Mouse (Mus musculus): ENCODE data around the gene Gas8.
"Not testable (repeated sequence)": the region's sequence is repeated elsewhere in the genome, so short reads cannot be mapped to it uniquely, and the experiment has no call there.

Gas8 gene

DNA sequence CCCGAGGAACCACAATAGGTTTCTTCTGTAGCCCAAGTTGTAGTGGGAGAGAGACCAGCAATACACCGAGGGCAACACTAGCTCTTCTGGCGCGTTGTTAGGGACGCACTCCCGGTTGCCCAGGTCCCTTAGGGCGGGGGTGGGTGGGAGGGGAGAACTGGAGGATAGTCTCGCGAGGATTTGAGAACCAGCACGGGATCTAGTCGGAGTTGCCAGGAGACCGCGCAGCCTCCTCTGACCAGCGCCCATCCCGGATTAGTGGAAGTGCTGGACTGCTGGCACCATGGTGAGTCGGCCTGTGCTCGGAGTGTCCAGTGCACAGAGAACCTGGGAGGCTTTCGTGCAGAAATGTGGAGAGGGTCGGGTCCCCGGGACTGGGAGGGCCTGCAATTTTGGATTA is at the start of gene Gas8:
TSS of gene Gas8 (plus strand) at position 168 of the 400 bp plus-strand sequence.
- peak; percentile 80 to 82 for DNase-seq (ENCODE audit: low spot score in 2 of 2)

DNA sequence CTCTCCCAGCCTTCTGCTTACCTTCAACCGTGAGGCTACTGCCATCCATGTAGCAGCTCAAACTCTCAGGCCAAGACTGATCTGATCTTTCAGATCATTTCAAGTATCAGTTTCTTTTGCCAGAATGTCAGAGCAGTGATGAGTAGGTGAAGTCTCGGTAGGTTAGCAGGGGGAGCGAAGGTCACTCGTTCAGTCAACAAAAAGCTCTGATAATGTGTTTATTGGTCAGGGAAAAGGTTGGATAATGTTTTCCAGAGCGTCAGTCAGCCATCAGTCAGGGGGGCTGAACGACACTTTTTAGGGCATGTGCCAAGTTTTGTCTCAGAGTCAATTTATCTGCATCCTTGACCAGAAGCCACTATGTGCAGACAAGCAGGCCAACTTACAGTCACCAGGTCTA is 45.6 kb upstream of the Gas8 start:
- DNase-seq (ENCODE audit: low spot score in 2 of 2) = not testable (repeated sequence)

DNA sequence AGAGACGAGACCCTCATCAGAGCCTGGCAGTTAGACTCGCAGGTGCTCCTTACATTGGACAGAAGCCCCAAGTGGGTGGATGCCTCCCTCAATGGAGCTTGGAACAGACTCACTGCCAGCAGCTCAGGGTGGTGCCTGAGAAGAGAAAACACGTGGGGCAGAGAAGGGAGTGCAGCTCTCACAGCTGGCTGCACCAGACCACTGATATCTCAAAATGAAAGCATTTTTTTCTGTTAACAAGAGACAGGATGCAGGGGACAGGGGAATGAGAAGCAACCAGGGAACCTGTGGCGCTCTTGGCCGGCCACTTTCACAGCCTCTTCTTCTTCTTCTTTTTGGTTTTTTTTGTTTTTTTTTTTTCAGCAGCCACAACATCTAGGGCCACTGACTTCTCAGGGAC is 44.1 kb upstream of the Gas8 start:
- DNase-seq (ENCODE audit: low spot score in 2 of 2) = not testable (repeated sequence)

DNA sequence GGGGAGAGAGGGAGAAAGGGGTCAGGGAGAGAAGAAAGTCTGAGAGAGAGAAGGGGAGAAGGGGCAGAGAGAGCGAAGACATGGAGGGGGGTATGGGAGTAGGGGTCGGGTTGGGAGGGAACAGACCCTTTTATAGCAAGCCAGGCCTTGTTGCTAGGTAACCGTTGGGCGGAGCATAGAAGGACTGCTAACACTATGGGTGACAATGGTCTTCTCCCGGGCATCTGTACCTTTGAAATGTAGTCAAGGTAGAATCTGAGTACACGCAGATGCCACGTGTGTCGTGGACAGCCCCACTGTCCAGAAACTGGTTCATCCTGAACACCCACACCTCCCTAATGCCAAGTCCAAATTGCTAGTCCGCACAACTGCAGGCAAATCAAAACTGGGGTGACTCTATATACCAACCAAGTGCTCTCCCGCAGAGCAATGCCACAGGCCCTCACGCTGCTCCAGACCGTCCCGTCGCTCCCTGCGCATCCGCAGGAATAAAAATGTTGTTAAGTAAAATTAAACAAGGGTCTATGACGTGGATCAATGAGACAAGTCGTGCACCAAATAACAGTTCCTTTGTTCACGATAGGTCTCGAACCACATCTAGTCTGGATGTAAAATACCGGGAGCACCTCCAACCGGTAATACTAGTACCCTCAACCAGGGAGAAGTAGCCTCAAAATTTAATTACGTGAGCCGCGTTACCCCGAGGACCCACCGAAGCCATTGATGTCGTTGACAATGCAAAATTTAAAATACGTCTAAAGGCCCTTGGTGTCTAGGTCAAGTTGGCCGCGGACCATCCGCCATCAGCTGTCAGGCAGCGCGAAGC is 41.5 kb upstream of the Gas8 start:
- no peak for DNase-seq (ENCODE audit: low spot score in 2 of 2)

DNA sequence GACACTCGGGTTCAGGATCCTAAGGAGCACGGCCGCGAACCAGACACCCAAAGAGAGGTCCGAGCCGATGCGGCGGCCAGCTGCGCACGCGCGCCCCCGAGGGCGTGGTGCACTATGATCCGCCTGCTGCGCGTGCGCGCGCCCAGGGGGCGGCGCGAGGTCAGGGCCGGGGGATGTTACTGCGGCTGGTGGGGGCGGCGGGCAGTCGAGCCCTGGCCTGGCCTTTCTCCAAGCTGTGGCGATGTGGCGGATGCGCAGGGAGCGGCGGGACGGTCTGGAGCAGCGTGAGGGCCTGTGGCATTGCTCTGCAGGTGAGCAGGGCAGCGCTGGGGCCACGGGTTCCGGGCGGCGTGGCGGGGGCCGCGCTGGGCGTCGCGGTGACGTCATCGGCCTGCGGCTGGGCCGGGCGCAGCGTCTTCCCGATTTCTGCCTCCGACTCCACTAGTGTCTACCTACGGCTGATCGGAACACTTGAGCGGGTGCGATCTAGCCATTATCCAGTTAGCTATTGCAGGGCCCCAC is 40.8 kb upstream of the Gas8 start, which contains the start of gene Afg3l1:
TSS of gene Afg3l1 (plus strand) at position 167 of the 522 bp plus-strand sequence.
- peak; percentile 87 to 90 for DNase-seq (ENCODE audit: low spot score in 2 of 2)

DNA sequence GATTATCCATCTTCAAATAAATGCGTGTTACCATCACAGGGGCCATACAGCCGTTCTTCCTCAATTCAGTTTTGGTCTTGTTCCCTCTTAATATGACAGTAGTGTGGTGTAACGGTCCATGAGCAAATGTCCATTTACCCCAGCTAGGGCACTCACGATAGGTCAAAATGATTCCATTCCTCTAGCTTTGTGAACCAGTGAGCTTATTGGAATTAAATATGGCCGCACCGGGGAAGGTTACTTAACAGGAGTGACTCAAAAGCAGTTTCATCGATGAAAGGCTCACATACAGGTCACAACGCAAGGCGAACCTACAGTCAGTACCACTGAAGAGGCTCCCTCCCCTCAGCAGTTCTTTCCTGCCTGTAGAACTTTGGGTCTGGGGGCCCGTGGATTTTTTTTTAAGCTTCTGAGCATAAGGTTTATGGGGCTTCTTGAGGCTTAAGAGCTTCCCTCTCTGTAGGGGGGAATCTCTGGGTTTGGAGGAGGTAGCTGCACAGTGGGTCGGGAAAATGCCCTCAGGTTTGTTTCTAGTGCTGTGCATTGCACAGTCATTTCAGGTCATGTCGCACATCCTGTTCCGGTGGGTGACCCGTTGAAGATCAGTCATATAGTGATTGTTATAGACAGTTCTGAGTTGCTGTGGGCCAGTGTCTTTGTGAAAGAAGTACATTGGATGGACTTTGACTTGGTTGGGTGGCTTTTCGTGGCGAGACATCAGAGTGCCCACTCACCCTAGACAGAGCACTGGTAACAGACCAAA is 40.0 kb upstream of the Gas8 start:
- no peak for DNase-seq (ENCODE audit: low spot score in 2 of 2)

DNA sequence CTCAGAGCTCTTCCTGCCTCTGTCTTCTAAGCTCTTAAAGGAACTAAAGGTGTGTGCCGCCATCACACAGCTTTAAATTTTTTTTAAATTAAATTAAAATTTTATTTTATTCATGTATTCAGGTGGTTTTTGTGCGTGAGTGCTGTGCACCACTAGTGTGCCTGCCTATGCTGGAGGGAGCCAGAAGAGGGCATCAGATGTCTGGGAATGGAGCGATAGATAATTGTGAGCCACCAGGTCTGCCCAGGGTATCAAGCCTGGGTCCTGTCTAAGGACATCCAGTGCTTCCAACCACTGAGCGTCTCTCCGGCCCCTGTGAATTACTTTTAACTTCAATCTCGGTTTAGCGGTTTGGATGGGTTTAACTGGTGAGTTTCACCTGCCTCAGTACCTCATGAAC is 36.0 kb upstream of the Gas8 start:
- DNase-seq (ENCODE audit: low spot score in 2 of 2) = no peak

DNA sequence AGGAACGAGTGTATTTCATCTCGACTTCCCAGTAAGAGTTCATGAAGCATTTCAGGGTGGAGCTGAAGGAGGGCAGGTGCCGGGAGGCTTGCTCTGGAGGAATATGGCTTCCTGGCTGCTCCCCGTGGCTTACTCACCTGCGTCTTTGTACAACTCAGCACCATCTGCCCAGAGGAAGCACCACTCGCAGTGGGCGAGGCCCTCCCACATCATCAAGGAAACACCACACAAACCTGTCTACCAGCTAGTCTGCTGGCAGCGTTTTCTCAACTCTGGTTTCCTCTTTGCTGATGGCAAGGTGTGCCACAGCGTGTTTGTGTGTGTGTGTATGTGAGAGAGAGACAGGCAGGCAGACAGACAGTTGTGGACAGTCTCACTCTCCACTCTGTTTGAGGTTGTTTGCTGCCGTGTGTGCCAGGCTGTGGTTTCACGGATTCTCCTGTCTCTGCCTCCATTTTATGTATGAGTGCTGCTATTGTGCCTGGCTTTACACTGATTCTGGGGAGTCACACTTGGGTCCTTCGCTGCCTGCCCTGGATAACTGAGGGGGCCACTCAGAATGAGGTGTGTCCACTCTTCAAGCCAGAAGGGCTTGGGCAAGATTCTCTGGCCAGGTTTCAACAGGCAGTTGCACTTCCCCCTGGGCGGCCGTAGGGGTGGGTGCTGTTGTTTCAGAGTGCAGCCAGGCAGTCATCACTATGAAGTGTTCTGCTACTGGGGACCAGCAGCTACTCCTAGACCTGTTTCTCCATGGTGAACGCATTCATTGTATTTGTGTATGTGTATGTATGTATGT is 27.2 kb upstream of the Gas8 start:
- DNase-seq (ENCODE audit: low spot score in 2 of 2) = no peak

DNA sequence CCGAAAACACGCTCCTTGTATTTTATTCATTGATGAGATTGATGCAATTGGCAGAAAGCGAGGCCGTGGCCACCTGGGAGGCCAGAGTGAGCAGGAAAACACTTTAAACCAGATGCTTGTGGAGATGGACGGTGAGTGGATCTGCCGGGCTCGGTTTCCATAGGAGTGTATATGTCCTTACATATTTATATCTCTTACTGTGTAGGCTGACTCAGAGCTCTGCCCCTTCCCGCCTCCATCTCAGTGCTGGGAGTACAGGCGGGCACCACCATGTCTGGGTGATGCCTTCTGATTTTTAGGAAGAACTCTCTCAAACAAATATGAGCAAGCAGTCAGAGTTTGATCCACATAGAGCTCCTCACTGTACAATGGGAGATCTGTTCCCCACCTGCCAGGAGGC is 25.7 kb upstream of the Gas8 start:
- no peak for DNase-seq (ENCODE audit: low spot score in 2 of 2)

DNA sequence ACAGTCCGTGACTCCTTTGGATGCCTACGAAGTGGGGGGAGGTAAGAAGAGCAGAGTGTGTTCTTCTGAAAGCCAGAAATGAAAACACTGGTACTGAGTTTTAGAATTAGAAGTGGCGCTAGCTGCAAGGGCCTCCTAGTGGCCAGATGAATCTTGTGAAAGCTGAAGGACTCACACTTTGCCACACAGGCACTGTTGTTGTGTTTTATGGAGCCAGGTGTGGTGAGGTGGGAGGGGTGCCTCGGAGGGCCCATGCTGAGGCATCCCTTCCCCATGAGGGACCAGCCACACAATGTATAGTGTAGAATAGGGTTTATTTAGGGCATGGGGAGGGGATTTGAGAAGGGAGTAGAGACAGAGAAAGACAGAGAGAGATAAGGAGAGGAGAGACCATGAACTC is 20.9 kb upstream of the Gas8 start:
- no peak for DNase-seq (ENCODE audit: low spot score in 2 of 2)

DNA sequence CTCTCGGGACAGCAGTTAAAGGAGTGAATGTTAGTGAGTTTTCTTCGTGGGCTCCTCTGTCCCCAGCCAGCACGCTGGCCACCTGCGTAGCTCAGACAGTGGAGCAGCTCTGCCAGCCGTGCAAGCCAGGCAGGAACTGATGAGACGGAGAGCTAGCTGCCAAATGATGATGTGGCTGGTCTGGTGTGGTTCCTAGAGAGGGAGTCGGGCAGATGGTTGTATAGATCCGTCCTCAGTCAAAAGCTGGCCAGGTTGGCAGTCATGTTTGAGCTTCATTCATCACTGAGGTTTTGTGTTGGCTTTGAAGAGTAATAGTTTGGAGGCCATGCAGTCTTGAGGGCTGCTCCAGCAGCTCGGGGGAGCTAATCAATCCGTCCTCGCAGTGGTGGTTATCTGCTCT is 19.7 kb upstream of the Gas8 start:
- DNase-seq (ENCODE audit: low spot score in 2 of 2) = peak in 1 of 2 experiments; percentile 8

DNA sequence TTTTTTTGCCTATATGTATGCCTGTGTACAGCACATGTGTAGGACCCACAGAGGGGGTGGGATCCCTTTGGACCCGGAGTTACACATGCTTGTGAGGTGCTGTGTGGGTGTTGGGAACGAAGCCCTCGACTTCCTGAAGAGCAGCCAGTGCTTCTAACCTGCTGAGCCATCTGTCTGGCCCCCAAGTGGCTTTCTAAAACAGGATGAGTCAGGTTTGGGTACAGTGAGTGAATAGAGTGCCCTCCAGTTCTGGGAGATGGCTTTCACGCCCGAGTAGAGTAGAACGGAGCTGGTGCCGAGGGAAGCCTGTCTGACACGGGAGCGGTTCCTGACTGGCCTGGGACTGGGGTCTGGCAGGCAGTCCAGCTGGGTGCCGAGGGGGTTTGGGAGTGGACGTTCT is 19.1 kb upstream of the Gas8 start:
- no peak for DNase-seq (ENCODE audit: low spot score in 2 of 2)

DNA sequence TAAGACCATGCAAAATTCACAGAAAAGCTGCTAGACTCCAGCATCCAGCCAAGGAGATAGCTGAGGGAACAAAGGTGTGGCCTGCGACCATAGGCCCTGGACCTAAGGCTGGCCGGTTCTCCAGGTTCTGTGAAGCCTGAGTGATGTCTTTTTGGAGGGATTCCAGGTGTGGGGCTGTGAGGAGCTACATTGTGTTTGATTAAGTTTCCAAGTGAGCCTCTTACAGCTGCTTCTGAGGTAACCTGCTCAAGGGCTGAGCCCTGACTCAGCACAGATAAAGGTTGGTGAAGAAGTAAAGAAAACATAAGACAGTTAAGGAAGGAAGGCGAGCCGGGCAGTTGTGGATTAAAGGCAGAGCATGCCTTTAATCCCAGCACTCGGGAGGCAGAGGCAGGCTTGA is 16.4 kb upstream of the Gas8 start:
- no peak for DNase-seq (ENCODE audit: low spot score in 2 of 2)

DNA sequence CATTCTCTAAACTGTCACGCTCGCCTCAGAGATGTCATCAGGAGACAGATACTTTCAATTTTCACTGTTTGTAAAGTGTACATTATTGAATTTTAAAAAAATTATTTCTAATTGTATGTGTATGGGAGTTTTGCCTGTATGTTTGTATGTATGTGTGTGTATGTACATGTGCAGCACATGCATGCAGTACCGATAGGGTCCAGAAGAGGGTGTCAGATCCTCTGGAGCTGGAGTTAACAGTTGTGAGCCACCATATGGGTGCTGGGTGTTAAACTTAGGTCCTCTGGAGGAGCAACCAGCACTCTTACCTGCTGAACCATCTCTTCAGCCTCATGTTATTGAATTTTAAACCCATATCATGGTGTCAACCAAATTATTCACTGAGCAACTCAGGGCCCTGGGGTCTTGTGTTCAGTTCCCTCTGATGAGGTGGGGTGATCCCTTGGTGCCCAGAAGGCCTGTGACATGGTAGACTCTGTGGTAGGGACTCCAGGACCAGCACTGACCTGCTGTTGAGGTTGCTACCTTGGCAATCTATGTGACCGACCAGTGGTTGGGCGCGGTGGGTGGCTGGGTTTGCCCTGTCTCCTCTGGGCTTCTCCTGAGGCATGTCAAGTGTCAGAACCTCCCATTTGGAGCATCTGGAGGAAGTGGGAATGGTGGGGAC is 14.7 kb upstream of the Gas8 start:
- DNase-seq (ENCODE audit: low spot score in 2 of 2) = no peak

DNA sequence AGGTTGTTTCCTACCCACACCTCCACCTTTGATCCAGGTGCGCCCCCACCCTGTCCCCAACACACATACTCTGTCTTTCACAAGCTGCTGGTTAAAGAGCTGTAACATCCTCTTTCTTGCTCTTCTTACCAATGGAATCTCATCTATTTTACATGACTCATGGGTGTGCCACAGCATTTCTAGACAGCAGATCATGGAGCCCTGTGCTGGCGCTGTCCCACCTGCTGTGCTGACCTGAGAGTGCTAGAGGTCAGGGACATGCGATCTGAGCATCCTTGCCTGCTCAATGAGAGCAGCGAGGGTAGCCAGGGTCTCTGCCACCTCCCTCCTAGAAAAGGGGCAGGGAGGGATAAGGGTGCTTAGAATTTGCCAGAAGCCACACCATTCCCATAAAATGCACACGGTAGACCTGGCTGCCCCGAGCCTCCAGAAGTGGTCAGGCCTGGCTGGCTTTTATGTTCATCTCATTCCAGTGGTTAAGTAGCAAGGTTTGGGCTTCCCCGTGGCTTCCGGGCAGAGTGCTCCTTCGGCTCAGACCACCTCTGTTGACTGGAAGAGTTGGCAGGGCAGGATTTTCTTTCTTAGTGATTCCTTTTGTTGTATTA is 13.9 kb upstream of the Gas8 start:
- no peak for DNase-seq (ENCODE audit: low spot score in 2 of 2)

DNA sequence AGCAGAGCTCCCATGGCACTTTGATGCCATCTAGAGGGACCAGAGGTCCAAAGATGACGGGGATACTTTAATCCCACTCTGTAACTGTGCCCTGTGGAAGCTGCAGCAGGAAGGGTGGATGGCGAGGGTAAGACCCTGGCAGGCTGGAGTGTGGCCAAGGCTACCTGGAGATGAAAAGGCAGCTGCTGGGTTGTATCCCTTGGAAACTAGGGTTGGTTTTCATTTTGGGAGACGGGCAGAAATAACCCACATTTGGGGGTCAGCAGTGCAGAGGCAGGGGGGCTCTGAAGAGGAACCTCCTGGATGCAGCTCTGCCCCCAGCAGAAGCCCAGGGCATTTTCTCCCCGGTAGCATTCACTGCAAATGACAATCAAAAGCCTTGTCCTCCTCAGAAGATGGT is 13.4 kb upstream of the Gas8 start:
- no peak for DNase-seq (ENCODE audit: low spot score in 2 of 2)

DNA sequence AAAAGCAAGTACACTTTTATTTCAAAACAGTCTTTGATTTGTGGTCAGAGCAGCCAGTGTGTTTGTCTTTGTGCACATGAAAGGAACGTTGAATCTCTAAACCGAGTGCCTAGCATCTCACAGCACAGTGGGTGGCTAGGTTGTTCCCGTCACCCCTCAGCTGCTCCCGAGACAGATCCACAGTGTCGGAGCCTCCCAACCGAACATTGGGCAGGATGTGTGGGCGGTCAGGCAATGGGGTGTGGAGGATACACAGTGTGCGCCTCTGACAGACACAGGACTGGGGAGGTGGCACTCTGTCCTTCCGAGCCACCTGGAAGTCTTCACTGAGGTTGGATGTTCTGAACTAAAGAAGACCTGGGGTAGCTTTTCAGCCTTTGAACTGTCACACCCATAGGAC is 12.9 kb upstream of the Gas8 start:
- no peak for DNase-seq (ENCODE audit: low spot score in 2 of 2)

DNA sequence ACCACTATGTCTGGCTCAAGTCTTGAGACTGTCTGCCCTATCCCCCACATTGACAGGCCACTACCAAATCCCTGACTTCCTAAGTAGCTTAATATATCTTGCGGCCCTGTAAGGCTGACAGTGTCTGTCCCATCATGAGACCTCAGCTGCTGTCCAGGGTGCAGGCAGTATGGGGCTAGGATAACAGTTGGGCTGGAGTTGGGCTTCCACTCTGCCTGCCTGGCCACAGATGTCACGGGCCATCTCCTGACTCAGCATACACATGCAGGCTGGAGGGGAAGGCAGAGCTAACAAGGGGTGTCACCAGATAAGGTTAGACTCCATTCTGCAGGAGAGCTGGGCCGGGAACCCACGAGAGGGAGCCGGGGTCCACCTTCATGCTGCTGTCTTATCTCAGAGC is 11.5 kb upstream of the Gas8 start:
- DNase-seq (ENCODE audit: low spot score in 2 of 2) = no peak

DNA sequence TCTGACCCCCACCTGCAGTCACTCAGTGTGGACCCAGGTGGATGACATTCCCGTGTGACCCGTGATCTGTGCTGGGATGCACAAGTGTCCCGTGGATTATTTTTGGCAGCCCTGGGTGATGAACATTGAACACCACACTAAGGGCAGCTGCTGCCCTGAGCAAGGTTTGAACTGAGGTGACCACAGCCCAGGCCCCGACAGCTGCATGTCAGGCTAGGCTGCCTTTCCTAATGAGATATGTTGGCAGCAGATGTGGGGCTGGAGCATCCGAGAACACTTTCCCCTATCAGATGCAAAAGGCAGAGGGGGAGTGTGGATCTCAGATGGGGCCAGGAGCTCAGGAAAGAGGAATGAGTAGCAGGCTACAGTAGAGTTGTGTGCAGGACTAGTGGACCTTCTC is 7.8 kb upstream of the Gas8 start:
- no peak for DNase-seq (ENCODE audit: low spot score in 2 of 2)

DNA sequence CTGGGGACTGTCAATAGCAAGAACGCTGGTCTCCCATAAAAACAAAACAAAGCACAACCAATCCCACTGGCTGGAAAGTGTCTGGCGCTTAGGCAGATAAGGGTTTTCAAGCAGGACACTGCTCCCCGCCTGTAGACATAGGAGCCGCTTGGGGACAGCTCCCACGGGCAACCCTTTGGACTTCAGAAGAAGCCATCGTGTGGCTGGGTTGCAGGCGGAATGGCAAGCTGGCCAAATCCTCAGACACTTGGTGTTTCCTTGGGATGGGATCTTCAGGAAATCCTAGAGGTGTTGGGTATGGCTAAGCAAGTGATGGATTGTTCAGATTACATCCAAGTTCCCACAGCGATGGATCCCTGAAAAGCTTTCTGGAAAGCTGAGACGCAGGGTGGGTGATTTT is 4.5 kb upstream of the Gas8 start:
- DNase-seq (ENCODE audit: low spot score in 2 of 2) = no peak
